Mouse (Mus musculus) natural killer cell, adult 2 months (primary cell): Measurements from ENCODE around the gene Rnf141.

Source experiments
- DNase-seq, 2 experiments: peaks; one replicate each; pipeline ENCODE4 v3.0.0; 2022; ENCODE audit warnings: low spot score in 2 of 2

Rnf141 gene

GRCm38 (mm10) chr7:110762605-110763180 lies 81.6 kb downstream of the Rnf141 start:
- DNase-seq: no peak

- no peak for DNase-seq
Observed at GRCm38 (mm10) chr7:110756440-110756839, 87.8 kb downstream of the Rnf141 start.

- no peak for DNase-seq
Observed at GRCm38 (mm10) chr7:110753926-110754330, 90.3 kb downstream of the Rnf141 start.

- no peak for DNase-seq
Observed at GRCm38 (mm10) chr7:110753310-110753709, 90.9 kb downstream of the Rnf141 start.

- DNase-seq: no peak
Observed at GRCm38 (mm10) chr7:110751634-110752033, 92.6 kb downstream of the Rnf141 start.

GRCm38 (mm10) chr7:110750834-110751233 lies 93.4 kb downstream of the Rnf141 start:
- no peak for DNase-seq
